Mouse (Mus musculus) c-Kit-positive CD71-positive TER-119-negative erythroid progenitor cells, embryonic 14.5 days (primary cell): ENCODE measurements around the gene Gm5926.
"Not testable (repeated sequence)": the region's sequence is repeated elsewhere in the genome, so short reads cannot be mapped to it uniquely, and the experiment has no call there.

Source experiments
- DNase-seq: peaks from one replicate; pipeline ENCODE4 v3.0.0-alpha.2; 2013; ENCODE audit warnings: low read depth

The Gm5926 gene

DNA sequence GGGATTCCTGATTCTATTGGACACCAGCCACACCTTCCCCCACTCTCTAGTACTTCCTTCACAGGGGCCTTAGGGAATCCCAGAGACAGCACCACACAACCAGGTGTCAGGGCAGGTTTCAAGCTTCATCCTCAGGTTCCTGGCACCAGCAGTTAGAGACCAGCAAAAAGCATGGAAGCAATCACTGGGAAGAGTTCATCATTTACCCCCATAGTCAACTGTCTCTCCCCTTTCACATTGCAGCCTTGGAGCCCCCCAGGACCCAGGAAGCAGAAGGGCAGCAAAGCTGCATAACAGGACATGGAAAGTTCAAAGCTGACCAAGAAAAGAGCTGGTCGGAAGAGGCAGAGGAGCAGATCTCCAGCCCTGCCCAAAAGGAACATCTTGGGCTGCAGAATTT lies at the start of gene Gm5926:
Gene Gm5926, plus strand, starts transcription at position 301 of the 400 bp plus-strand sequence.
- not testable (repeated sequence) for DNase-seq

DNA sequence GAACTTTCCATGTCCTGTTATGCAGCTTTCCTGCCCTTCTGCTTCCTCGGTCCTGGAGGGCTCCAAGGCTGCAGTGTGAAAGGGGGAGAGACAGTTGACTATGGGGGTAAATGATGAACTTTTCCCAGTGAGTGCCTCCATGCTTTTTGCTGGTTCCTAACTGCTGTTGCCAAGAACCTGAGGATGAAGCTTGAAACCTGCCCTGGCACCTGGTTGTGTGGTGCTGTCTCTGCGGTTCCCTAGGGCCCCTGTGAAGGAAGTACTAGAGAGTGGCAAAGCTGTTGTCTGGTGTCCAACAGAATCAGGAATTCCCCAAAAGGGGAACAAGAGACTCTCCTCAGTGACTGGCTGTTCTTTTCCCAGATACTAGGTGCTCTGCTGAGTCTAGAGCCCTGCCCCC lies 49.5 kb upstream of the Gm5926 start:
- DNase-seq = not testable (repeated sequence)

DNA sequence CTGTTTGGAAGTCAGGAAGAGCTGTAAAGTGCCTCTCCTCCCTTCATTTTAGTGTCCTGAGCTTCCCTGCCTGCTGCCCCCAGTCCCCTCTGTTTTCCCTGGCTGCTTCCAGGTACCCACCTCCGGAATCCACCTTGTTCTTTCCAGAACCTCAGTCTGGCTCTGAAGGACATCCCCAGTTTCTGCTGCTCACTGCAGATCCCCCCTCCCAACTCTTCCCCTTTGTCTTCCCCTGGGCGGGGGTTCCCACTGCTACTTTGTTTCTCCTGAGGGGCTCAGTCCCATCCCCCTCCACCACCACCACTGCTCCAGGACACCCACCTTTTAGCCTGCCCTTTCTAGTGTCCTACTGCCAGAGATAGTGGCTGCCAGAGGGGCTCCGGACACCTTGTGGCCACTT lies 49.1 kb upstream of the Gm5926 start:
- DNase-seq = not testable (repeated sequence)
